Mouse (Mus musculus): ENCODE data around the gene Spns2. TPM values are rescaled to one million over a fixed set of nuclear protein-coding genes. Genes with fewer than 3 reads are reported as not detected.

The Spns2 gene
- total RNA-seq, 2 experiments from 2014 or later, result 58.0 to 58.3 TPM

DNA sequence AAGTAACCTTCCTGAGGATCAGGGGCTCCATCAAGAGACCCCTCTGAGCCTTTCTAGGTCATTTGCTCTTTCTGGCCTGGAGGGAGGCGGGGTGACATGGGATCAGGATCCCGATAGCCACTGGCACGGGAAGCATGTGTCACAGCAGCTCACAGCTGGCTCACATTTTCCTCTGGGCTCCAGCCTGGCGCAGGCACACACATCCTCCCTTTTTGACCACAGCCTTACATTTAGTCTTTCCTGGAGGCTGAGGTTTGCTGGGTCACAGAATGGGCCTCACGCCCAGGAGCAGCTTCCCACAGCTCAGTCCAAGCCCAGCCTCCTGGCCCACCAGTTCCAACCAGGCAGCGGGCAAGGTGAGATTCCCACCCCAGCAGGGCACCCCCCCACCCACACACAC lies 11.5 kb downstream of the Spns2 start:
- intact Hi-C loops (cut with DNase I), result no loop called here
- DNase-seq (ENCODE audit: low spot score in 2 of 2), result no peak

DNA sequence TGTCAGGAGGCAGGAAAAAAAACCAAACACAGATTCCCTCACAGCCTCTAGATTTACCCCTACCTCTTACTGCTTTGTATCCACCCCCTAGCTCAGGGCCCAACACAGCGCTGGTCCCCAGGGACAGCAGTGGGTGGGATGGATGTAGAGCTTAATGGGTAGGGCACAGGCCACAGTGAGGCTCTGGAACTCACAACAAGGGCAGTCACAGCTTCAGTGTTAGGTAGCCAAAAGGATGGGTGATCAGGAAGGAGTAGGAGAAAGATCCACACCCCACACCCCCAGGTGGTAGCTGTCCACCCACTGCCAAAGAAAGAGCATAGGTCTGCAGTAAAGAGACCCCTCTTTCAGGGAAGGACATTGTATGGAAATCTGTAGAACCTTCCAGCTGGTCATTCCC lies 12.1 kb downstream of the Spns2 start:
- DNase-seq (ENCODE audit: low spot score in 2 of 2), result no peak
- intact Hi-C loops (cut with DNase I), result no loop called here

DNA sequence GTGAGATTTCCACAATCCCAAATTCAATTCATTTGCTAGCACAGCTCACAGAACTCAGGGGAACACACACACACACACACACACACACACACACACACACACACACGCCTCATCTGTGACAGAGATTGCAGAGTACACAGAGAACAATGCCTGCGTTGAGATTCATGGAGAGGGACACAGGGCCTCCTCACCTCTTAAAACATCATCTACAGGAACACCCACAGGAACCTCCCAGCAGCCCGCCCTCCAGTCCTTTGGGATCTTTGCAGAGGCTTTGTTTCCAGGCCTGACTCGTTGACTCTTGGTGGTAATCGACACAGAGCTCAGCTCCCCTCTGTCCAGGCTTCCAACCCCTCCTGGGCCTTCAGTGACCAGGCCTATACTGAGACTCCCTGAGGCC lies 12.5 kb downstream of the Spns2 start:
- intact Hi-C loops (cut with DNase I), result no loop called here
- DNase-seq (ENCODE audit: low spot score in 2 of 2), result no peak

DNA sequence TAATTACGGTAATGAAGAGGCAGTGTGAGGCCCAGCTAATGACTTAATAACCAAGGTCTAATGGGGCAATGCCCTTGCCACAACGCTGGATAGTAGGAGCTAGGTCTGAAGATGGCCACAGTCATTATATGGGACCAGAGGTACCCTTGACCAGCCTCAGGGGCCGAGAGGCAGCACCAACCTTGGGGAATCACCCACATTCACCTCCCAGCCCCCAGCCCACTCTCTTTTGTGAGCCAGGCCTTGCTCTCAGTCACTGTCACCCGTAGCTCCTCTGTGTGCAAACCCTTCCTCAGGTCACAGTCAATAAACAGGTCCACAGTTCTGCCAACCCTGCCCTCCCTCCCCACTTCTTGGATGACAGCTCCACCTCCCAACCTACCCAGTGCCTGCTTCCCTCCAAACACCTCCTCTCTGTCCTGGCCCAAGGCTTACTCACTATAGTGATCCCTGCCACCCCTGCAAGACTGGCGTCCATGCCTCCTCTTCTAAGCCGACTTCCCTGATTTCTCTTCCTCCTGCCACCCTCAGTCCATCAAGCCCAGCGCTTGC lies 13.6 kb downstream of the Spns2 start:
- intact Hi-C loops (cut with DNase I), result no loop called here
- no peak for DNase-seq (ENCODE audit: low spot score in 2 of 2)

DNA sequence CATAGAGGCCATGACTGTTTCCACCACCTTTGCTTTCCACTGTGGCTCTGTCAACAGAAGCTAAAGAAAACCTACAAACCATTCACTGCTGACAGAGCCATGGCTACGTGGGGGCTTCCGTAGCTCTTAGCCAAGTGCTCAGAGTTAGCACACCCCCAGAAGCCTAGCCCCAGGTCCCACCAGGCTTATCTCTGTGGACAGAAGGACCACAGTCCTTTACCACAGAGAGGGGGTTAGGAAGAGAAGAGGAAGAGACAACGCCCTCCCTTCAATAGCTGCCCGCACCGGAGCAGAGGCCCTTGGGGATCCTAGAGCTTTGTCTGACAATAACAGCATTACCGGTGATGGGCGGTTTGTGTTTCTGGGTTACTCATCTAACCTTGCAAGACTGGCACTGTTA lies 14.3 kb downstream of the Spns2 start:
- intact Hi-C loops (cut with DNase I), result no loop called here
- DNase-seq (ENCODE audit: low spot score in 2 of 2), result no peak

DNA sequence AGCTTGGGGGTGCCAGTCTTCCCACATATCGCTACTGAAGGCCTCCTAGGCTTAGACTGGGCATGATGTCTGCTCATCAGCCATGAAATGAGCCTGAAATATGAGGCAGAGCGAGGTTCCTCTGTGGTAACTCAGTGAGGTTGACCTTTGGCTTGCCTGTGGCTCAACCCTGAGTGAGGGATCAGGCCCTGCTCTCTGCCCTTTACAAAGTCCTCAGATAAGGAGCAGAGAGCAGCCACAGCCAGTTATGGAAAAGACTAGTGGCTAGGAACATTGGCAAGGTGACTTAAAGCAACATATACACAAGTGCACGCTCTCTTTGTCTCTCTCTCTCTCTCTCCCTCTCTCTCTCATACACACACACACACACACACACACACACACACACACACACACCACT lies 14.8 kb downstream of the Spns2 start:
- intact Hi-C loops (cut with DNase I), result no loop called here
- DNase-seq (ENCODE audit: low spot score in 2 of 2), result no peak

DNA sequence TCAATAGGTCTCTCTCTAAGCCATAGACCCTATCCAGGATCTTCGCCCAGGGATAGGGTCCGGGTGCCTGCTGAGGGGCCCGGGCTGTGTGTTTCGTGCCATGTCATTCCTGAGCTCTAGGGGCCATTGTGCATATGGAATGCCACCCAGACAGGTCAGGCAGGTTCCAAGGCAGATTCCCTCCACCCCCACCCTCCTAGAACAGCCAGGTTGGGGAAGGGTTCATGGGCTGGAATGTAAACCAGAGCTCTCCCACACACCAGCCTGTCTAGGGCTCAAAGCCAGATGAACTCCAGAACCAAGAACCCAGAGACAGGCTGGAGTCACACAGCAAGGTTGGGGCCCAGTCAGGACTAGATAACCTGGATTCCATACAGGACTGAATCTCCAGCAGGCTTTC lies 16.2 kb downstream of the Spns2 start:
- intact Hi-C loops (cut with DNase I), result no loop called here
- no peak for DNase-seq (ENCODE audit: low spot score in 2 of 2)

DNA sequence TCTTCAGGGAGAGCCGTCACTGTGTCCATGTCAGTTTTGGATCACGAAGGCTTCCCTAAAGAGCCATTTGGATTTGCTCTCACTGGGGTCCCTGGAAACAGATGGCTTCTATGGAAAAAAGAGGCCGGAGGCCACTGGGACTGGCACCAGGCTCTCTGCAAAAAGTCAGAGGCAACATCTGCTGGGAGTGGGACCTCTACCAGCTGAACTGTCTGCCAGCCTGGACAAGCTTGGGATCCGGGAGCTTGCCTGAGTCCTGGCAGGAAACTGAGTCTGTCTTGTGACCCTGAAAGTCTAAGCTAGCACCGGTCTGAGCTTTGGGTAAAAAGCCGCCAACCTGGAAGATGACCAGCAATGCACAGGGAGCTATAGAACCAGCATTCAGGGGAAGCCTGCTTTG lies 18.3 kb downstream of the Spns2 start:
- no peak for DNase-seq (ENCODE audit: low spot score in 2 of 2)
- intact Hi-C loops (cut with DNase I), result no loop called here

DNA sequence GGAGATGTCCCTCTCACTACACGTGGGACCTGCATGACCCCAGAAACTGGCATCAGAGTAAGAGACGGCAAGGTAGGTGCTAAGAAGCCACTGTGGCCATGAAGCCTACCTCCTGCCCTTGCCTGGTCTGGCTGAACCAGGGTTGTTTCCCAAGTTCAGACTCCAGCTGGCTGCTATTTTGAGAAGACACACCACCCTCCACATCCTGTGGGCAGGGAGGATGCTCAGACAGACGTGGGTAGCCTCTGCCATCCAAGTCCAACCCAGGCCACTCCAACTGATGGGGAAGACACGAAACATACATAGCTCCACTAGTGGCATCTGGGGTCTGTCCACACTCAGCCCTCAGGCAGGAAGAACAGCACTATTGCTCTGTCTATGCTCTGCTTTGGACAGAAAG lies 19.7 kb downstream of the Spns2 start:
- intact Hi-C loops (cut with DNase I), result no loop called here
- DNase-seq (ENCODE audit: low spot score in 2 of 2), result peak in 1 of 2 experiments; percentile 40

DNA sequence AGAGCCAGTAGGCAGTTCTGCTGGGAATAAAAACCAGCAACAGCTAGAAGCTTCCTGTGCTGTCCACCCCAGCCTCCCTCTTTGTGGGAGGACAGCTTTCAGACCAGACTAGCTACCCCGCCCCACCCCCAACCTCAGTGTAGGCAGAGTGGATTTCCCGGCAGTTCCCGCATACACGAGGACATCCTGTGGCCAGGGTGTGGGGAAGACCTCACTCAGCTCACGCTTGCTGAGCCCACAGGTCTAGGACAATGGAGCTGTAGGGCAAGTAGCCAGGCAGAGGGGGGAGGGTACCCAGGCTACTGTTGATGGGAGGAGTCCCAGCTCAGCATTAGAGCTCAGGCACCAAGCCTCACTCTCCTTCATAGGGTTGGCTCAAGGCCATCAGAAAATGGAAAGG lies 20.5 kb downstream of the Spns2 start:
- intact Hi-C loops (cut with DNase I), result no loop called here
- DNase-seq (ENCODE audit: low spot score in 2 of 2), result peak in 1 of 2 experiments; percentile 56

DNA sequence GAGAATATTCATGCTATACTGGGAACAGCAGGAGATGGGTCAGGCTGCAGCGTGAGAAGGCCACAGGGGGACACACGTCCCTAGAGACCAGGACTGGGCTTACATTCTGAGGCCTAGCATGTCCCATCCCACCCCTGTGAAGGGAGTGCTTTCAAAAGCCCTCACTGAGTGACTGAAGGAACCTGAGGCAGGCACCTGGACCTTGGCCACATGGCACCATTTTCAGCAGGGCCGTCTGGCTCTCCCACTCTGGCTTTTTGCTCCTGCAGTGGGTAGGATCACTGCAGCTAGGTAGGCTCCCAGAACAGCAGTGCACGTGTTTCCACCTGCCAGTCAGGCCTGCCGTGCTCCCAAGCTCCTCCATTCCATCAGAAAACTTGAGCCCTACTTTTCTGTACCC lies 21.2 kb downstream of the Spns2 start:
- no peak for DNase-seq (ENCODE audit: low spot score in 2 of 2)
- intact Hi-C loops (cut with DNase I), result no loop called here

DNA sequence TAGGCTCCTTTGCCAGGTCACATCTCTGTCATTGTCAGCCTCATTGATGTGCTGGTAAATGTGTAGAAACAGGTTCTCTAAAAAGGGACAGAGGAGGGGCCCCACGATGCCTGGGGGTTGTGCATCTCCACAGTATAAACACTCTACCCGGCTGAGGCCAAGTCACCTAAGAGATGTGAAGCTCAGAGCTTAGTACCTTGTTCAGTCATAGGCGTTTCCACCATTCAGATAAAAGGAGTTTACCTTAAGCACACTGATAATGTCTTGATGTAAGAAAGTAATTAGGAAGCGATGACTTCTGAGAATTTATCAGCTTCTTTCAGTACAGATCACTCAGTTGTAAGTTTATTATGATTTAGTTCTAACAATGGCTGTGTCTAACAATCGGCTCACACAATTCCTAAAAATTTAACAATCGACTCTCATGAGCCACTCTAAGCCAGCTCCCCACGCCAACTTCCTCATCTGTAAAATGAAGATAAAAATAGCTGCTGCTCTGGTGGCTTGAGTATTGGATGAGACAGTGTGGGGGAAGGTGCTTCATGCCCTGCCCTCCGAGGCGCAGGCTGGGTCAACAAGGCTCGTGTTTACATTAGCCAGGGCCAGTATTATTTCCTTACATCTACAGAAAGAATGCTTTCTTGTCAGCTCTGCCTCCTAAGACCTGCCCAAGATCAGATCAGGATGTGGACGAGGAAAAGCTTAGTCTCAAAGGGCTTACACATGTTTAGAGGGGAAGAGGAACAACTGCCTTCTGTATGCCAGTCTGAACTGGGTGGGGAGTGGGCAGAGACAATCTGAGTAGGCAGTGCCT lies 22.8 kb downstream of the Spns2 start:
- intact Hi-C loops (cut with DNase I), result no loop called here
- peak in 1 of 2 experiments; percentile 24 for DNase-seq (ENCODE audit: low spot score in 2 of 2)

DNA sequence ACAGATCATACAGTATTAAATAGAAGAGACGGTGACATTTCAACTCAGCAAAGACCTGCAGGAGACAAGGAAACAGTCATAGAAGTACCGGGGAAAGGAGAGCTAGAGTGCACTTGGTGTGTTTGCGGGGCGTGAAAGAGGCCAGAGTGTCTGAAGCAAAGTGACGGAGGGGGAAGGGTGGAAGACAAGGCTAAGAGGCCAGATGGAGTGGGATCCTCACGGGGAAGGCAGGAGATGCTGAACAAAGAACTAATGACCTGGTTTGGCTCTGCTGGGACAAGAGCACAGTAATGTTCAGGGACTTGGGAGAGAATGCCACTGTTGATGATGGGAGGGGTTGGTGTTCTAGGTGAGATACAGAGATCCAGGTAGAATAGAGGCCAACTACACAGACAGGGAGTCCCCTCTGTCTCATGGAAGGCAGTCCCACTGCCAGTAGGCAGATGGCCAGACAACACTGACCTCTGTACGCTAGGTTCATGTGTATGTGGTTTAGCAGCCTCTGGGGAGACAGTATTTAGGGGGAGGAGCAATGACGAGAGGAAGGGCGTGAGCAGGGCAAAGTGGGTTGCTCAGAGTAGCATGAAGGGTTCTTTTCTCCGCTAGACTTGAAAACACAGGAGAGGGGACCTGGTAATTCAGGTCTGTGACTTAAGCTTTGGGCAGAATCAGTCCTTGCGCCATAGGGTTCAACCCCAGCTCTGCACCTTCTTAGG lies 23.6 kb downstream of the Spns2 start:
- no peak for DNase-seq (ENCODE audit: low spot score in 2 of 2)
- intact Hi-C loops (cut with DNase I), result no loop called here

DNA sequence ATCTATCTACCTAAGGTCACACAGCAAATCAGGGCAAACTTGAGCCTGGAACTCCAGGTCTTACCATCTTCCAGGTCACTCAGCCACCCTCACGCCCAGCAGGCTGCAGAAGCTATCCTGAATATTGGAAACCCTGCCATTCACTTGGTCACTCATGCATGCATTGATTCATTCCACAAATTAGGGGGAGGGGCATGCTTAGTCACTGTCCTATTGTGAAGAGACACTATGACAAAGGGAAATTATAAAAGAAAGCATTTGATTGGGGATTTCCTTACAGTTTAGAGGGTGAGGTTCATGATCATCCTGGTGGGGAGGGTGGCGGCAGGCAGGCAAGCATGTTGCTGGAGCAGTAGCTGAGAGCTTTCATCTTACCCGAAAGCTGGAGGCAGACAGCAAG lies 24.9 kb downstream of the Spns2 start:
- DNase-seq (ENCODE audit: low spot score in 2 of 2), result no peak
- intact Hi-C loops (cut with DNase I), result no loop called here

DNA sequence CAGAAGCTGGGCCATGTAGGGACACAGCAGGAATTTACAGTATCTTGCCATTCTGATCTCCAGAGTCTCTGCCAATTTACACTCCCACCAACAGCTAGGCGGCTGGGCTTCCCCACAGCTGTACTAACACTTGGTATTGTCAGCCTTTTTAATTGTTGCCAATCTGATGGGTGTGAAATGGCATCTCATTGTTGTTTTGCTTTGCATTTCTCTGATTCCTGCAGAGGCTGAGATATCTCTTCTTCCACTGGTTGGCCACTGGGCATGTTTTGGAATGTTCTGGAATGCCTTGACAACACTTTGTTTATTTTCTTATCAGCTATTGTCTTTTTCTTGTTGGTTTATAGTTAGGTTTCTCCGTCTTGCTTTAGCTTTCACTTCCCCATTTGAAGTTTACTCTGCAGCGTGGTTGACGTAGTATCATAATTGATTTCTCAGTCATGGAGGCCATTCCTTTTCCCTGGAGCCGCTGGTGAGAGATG lies 28.2 kb downstream of the Spns2 start:
- DNase-seq (ENCODE audit: low spot score in 2 of 2), result no peak
- intact Hi-C loops (cut with DNase I), result no loop called here

DNA sequence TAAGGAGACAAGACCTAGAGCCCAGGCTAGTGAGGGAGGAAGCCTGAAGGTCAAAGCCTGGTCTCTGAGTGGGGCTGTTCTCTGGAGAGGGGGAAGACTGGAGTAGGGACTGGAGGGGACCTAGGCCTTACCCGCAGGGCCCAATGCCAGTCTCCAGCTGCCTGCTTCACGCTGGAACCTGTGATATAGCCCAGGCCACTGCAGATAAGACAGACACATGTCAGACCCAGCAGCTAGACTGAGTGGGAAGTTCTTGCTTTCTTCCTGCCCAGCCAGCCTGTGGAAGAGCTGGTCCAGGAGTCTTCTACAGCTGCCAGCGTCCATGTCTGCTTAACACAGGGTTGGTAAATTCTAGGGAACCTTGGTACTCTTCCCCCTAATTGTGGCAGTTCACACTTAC lies 31.2 kb downstream of the Spns2 start:
- no peak for DNase-seq (ENCODE audit: low spot score in 2 of 2)
- intact Hi-C loops (cut with DNase I), result no loop called here

DNA sequence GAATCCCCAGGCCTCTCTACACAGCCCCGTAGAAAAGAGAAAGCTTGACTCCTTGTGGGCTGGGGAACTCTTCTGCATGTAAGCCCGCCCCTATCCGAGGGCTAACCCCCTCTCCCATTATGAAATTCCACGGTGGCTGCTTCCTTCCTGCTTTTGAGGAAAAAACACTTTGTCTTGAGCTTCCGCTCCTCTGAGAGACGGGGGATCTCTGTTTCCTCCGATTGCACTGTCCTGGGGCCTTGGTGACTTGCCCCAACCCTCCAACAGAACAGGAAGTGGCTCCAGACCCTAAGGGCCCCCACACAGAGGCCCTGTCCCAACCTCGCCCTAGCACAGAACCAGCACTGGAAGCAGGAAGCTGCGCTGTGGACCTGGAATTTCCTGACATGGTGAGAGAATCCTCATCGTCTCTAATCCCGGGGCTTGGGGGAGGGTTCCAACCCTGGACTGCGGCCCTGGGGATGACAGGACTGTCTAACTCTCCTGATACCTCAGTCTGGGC lies 31.7 kb downstream of the Spns2 start:
- intact Hi-C loops (cut with DNase I), result no loop called here
- no peak for DNase-seq (ENCODE audit: low spot score in 2 of 2)

DNA sequence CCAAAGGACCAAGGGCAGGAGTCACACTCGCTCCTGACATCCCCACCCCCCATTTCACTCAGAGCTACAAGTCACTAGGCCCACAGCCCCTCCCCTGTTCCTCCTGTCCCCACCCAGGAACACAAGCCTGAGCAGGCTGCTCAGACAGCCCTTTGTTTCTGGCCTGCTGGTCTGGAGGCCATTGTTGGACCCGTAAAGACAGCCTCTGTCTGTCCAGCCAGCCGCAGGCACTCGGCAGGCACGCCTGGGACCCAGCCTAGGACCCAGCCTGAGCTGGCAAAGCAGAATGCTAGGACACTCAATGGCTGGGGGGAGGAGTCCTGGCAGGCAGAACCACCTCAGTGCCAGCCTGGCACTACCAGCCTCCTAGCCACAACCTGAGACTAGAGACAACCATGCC lies 34.0 kb downstream of the Spns2 start:
- intact Hi-C loops (cut with DNase I), result no loop called here
- DNase-seq (ENCODE audit: low spot score in 2 of 2), result peak; percentile 41 to 63

DNA sequence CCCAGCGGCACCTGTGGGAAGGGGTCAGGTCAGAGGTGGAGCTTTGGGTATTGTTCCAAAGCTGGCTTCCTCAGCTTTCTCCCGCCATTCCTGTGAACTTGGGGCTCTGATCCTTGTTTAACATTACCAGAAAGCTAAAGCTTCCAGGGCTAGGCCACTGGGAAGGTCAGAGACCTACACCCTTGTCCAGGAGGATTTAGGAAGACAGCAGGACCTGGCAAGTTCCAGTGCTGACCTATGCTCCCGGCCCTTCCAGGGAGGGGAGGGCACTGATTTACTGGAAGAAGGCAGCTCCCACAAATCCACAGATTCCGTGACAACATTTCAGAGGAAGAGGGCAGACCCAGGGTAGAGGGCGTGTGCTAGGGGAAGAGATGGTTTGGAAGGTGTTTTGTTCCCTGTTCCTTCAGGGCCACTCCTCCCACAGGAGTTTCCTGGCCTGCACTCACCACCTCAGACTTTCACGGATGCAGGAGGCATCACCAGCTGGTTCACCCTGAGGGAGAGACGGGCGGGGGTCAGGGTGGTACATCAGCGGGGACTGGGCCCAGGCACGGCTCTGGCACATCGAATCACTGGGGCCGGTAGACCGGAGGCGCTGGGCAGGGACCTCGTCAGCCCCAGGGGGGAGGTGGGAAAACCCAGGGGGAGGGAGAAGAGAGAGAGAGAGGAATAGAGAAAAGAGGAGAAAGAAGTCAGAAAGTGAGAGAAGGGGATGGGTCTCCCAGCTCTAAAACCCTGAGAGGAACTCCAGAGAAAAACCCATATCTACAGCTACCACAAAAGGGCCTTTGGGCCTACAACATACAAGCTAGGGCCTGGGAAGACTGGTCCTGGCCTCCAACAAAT lies 36.4 kb downstream of the Spns2 start:
- no peak for DNase-seq (ENCODE audit: low spot score in 2 of 2)
- intact Hi-C loops (cut with DNase I), result no loop called here

DNA sequence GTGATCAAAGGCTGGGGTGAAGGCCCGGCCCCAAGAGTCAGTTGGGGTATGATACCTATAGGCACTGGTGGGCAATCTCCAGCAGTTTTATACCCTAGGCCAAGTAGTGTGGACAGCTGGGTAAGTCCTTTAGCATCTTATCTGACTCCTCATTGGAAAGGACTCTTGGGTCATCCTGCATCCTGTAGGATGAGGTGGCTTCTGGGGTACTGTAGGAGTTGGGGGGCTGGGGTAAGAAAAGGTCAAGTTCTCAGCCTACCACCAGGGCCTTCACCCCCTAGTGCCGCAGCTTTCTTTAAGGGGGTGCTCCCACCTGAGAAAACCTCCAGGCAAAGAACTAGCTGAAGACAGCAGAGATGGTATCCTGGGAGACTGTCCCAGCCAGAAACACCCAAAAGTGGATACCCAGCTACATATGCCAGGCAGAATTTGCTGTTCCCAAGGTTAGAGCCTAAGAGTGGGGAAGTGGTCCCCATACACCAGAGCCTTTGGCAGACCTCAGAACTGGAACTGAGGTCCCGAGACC lies 37.5 kb downstream of the Spns2 start:
- DNase-seq (ENCODE audit: low spot score in 2 of 2), result no peak
- intact Hi-C loops (cut with DNase I), result no loop called here
